Comparison of ENCODE assay signal across 19 mouse cellular contexts in genomic region chr8:56343940-56344339, GRCm38 (mm10). TPM values are rescaled to one million over a fixed set of nuclear protein-coding genes. Genes with fewer than 3 reads are reported as not detected.
DNase-seq lines count a peak whose midpoint lies in the region; TF ChIP-seq lines count a peak whose summit lies in the region.
"Had no signal": no experiment of that assay in that cellular context is flagged by ENCODE, and none has a peak within 500 bp of the region (broad histone marks: within the 10 kb centered on the region; RNA-seq: fewer than 3 reads in every experiment).

No protein-coding gene starts in this region.

- intact Hi-C loops in gastrocnemius, adult 2 months (cut with DNase I), result no loop called here
- intact Hi-C loops in gastrocnemius, postnatal 36 days (cut with DNase I), result no loop called here

- no peak overlapping the region for H3K4me3 ChIP-seq in gastrocnemius, adult 2 months
- H3K4me3 ChIP-seq: embryonic facial prominence, embryonic 12.5 days; erythroblast, embryonic 14.5 days; heart, adult 2 months; layer of hippocampus, adult 2 months; midbrain, embryonic 13.5 days had no signal

- peak; percentile 31 for DNase-seq in gastrocnemius, adult 2 months
- DNase-seq in gastrocnemius, postnatal 36 days, result no peak
- DNase-seq in kidney, postnatal 10 days, result peak; percentile 4
- DNase-seq in kidney, postnatal 14 days, result no peak
- DNase-seq in 3T3-L1 (ENCODE audit: low read depth, low spot score), result peak; percentile 26
- DNase-seq in adipocyte (ENCODE audit: low spot score), result peak; percentile 46
- no peak for DNase-seq in spleen, postnatal 4 days (ENCODE audit: low spot score in 2 of 2)
- DNase-seq: cerebellum, adult 11 months; gastrocnemius, postnatal 14 days; kidney, adult 8-10 months; liver, postnatal 0 days; thymus, postnatal 14 days had no signal

- H3K27ac ChIP-seq in gastrocnemius, adult 2 months, result peak overlapping the region; percentile 12
- H3K27ac ChIP-seq: embryonic facial prominence, embryonic 12.5 days; heart, adult 2 months; hindbrain, embryonic 14.5 days; layer of hippocampus, adult 2 months; midbrain, embryonic 13.5 days had no signal

- TF ChIP-seq CTCF in gastrocnemius, adult 2 months (IDR thresholded peaks at IDR 0.05), result no peak

RNA-seq across cellular contexts. Expression of gene Hpgd, which starts 49.6 kb away (rescaled TPM):
- total RNA-seq in gastrocnemius, adult 2 months (2021), result 1 to 10 TPM; 1.3 to 1.9 TPM
- 1 to 10 TPM; 1.0 to 1.8 TPM for total RNA-seq in gastrocnemius, postnatal 36 days (2021)
- total RNA-seq: MEL had no signal

Comparison
In these comparisons a context has a peak if more than half of its experiments do, and no peak if none do; other contexts are left out.
1. DNase-seq: peak in gastrocnemius, adult 2 months (single experiment), kidney, postnatal 10 days (single experiment), 3T3-L1 (single experiment) and adipocyte (single experiment); none in gastrocnemius, postnatal 36 days (0 of 2), kidney, postnatal 14 days (single experiment) and spleen, postnatal 4 days (0 of 2).